Mouse (Mus musculus): ENCODE results near the gene Morc3.

DNA sequence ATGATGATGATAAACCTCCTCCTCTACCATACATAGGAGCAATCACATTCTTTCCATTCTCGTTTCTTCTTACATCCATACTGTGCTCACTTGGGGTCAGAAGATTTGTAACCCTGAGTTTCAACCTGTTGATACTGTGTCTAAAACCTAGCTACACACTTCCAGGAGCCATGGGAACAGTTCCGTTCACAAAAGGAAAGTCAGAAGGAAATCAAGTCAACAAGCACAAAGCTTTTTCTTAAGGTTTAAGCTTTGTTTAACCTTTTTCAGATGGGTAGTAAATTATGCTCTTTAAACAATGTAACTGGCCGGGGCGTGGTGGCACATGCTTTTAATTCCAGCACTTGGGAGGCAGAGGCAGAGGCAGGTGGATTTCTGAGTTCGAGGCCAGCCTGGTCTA lies 14.6 kb upstream of the Morc3 start:
- no peak for TF ChIP-seq CTCF (IDR thresholded peaks at IDR 0.05; ENCODE audit: borderline replicate concordance, extremely low read depth, insufficient read depth, insufficient read length)
- no peak for TF ChIP-seq POLR2A (IDR thresholded peaks at IDR 0.05; ENCODE audit: borderline replicate concordance, extremely low read depth, insufficient read depth, insufficient read length, poor library complexity, severe bottlenecking)
